Mouse (Mus musculus) liver, embryonic 12.5 days (tissue): ENCODE results near the gene Nmnat2. TPM values are rescaled to one million over a fixed set of nuclear protein-coding genes. Genes with fewer than 3 reads are reported as not detected.

Source experiments
- ATAC-seq: fragments of 200-750 bp; cut with Nextera tagmentation; 2 replicates; pipeline ENCODE4 v1.8.0; 2017; ENCODE audit warnings: moderate number of reproducible peaks, mild to moderate bottlenecking, moderate library complexity
- H3K27ac ChIP-seq: fragments of 300-500 bp; sonication (generic); 2 replicates; pipeline ENCODE4 v1.5.1; 2016; ENCODE audit warnings: mild to moderate bottlenecking
- H3K27me3 ChIP-seq: fragments of 300-500 bp; sonication (generic); replicated peaks from 2 replicates; pipeline ENCODE4 v1.6.1; 2016; ENCODE audit warnings: mild to moderate bottlenecking, moderate library complexity
- H3K36me3 ChIP-seq: fragments of 300-500 bp; sonication (generic); 2 replicates; pipeline ENCODE4 v1.6.1; 2016; ENCODE audit warnings: mild to moderate bottlenecking, moderate library complexity
- H3K4me1 ChIP-seq: fragments of 300-500 bp; sonication (generic); 2 replicates; pipeline ENCODE4 v1.6.1; 2016
- H3K4me2 ChIP-seq: fragments of 300-500 bp; sonication (generic); 2 replicates; pipeline ENCODE4 v1.6.1; 2016; ENCODE audit warnings: mild to moderate bottlenecking, moderate library complexity
- H3K4me3 ChIP-seq: fragments of 300-500 bp; sonication (generic); 2 replicates; pipeline ENCODE4 v1.5.1; 2016; ENCODE audit warnings: mild to moderate bottlenecking, moderate library complexity
- H3K9ac ChIP-seq: fragments of 300-500 bp; sonication (generic); 2 replicates; pipeline ENCODE4 v1.6.1; 2016; ENCODE audit warnings: mild to moderate bottlenecking, moderate library complexity
- H3K9me3 ChIP-seq: fragments of 300-500 bp; sonication (generic); replicated peaks from 2 replicates; pipeline ENCODE4 v1.6.1; 2016; ENCODE audit warnings: mild to moderate bottlenecking, moderate library complexity
- WGBS: fragments of 180-500 bp; shearing (Covaris S2); methylation state at CpG from one replicate; pipeline ENCODE4 v1.1.7; 2016; ENCODE audit not compliant: insufficient replicate concordance; 5-methylcytosine and 5-hydroxymethylcytosine counted together
- polyA plus RNA-seq: library from polyadenylated mRNA; unstranded; fragments of >200 nt; fragmentation: Nextera tagmentation; extraction: Ambion mirVana; gene quantifications from 2 replicates; pipeline ENCODE4 v1.2.1, GENCODE M21; 2016

Gene Nmnat2
- polyA plus RNA-seq, 1 experiment from 2014 or later, result not detected

- Histone ChIP-seq H3K4me2 (no peak overlapping the region), H3K4me3 (no peak overlapping the region), H3K36me3 (no peaks in the 10 kb centered on the region), H3K27me3 (no peaks in the 10 kb centered on the region), H3K27ac (no peak overlapping the region), H3K9me3 (no peaks in the 10 kb centered on the region), H3K9ac (no peak overlapping the region), H3K4me1 (peaks cover 8% of the 10 kb centered on the region)
- ATAC-seq, result no peak
- 57% methylated on average over 6 of the region's 6 CpGs for WGBS
Measured at GRCm38 (mm10) chr1:153031345-153031744, 76.6 kb downstream of the Nmnat2 start.

- no peak; the same call in 1 of the 2 replicates for ATAC-seq
- Histone ChIP-seq H3K36me3 (no peaks in the 10 kb centered on the region), H3K4me3 (no peak overlapping the region), H3K4me1 (peaks cover 8% of the 10 kb centered on the region), H3K27ac (no peak overlapping the region), H3K27me3 (no peaks in the 10 kb centered on the region), H3K4me2 (no peak overlapping the region), H3K9ac (no peak overlapping the region), H3K9me3 (no peaks in the 10 kb centered on the region)
- 68% methylated on average over 12 of the region's 12 CpGs for WGBS
Measured at GRCm38 (mm10) chr1:153031954-153032353, 77.2 kb downstream of the Nmnat2 start.

DNA sequence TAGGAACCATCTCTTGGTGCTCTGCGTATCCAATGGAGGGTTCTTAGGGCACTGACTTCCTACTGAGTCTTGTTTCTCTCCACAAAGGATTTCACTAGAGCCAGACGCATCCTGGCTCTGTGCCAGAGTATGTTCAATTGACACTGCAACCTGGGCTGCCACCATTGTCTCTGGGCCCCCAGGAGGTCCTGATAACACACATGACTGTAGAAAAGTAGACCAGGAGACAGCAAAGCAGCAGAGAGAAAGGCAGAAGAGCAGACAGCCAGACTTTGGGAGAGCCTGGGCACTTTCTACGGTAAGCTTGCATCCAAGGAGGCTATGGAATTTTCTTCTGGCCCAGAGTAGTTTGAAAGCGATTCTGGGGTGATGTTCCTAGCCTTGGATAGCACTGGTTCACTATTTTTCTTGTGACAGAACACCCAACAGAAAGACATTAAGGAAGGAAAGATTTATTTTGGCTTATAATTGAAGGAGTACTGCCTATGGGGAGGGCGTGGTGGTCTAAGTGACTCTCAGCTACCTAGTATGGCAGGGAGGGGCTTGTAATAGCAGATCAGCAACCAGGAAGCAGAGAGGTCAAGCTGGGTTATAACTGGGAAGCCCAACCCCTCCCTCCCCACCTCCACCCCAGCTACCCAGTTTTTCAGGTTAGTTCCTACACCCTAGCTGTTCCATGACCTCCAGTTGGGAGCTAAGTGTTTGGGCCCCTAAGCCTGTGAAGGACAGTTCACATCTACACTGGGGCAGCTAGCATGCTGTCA, 78.5 kb downstream of the Nmnat2 start:
- H3K36me3 ChIP-seq, result no peaks in the 10 kb centered on the region
- no peaks in the 10 kb centered on the region for H3K9me3 ChIP-seq
- 56% methylated on average over 5 of the region's 5 CpGs for WGBS
- no peak overlapping the region for H3K9ac ChIP-seq
- H3K4me3 ChIP-seq, result no peak overlapping the region
- H3K27me3 ChIP-seq, result no peaks in the 10 kb centered on the region
- no peak overlapping the region for H3K4me2 ChIP-seq
- no peak for ATAC-seq
- H3K4me1 ChIP-seq, result peaks cover 8% of the 10 kb centered on the region
- H3K27ac ChIP-seq, result no peak overlapping the region

DNA sequence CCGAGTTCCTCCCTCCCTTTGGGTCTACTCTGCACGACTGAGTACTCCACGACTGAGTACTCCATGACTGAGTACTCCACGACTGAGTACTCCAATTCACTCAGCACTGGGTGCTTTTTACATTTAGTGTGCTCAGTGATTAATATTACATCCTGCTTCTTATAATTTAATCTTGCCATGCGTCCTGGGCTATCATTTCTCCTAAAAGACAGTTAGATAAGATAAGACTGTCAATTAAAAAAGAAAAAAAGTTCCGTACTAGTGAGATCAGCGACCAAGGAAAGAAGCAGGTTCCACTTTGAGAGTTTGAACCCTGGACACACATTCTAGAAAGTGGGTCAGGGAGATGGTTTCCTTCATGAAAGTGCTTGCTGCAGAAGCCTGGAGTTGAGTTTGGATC, 79.3 kb downstream of the Nmnat2 start:
- H3K4me1 ChIP-seq, result peaks cover 8% of the 10 kb centered on the region
- no peak overlapping the region for H3K27ac ChIP-seq
- no peaks in the 10 kb centered on the region for H3K27me3 ChIP-seq
- no peak overlapping the region for H3K4me3 ChIP-seq
- 46% methylated on average over 7 of the region's 7 CpGs for WGBS
- no peak overlapping the region for H3K9ac ChIP-seq
- H3K36me3 ChIP-seq, result no peaks in the 10 kb centered on the region
- no peak for ATAC-seq
- no peak overlapping the region for H3K4me2 ChIP-seq
- no peaks in the 10 kb centered on the region for H3K9me3 ChIP-seq

DNA sequence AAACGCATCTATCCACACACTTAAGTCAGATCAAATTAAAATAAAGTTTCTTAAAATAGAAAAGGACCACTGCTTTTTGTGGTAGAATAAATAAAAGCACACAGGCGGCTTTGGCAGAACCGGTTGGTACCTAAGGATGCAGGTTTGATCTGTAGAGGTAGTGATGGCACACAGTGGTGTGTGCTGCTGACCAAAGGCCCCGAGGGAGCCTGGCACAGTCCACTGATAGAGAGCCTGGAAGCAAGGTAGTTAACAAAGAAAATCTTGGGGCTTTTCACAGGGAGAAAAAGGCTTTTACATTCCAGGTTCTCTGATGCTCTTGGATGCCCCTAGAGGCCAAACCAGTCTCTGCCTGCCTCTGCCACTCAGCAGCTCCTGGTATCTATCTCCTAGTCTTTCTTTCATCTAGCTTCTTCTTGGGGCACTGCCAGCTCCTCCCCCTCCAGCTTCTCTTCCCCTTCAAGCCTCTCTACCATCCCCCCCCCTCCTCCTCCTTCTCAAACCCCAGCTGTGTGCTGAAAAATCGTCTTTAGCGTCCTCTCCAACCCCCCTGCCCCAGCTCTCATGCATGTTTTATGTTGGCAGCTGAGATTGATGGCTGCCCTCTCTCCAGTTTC, 80.6 kb downstream of the Nmnat2 start:
- 32% methylated on average over 6 of the region's 6 CpGs for WGBS
- no peaks in the 10 kb centered on the region for H3K27me3 ChIP-seq
- H3K9ac ChIP-seq, result no peak overlapping the region
- ATAC-seq, result no peak
- H3K4me1 ChIP-seq, result peaks cover 8% of the 10 kb centered on the region
- H3K27ac ChIP-seq, result no peak overlapping the region
- H3K9me3 ChIP-seq, result no peaks in the 10 kb centered on the region
- no peak overlapping the region for H3K4me2 ChIP-seq
- no peak overlapping the region for H3K4me3 ChIP-seq
- H3K36me3 ChIP-seq, result no peaks in the 10 kb centered on the region

- no peak for ATAC-seq
- Histone ChIP-seq H3K27ac (no peak overlapping the region), H3K4me2 (no peak overlapping the region), H3K9me3 (no peaks in the 10 kb centered on the region), H3K36me3 (no peaks in the 10 kb centered on the region), H3K4me3 (no peak overlapping the region), H3K4me1 (peaks cover 8% of the 10 kb centered on the region), H3K27me3 (no peaks in the 10 kb centered on the region), H3K9ac (no peak overlapping the region)
- 71% methylated on average over 10 of the region's 10 CpGs for WGBS
Measured at GRCm38 (mm10) chr1:153037353-153038345, 82.9 kb downstream of the Nmnat2 start.

DNA sequence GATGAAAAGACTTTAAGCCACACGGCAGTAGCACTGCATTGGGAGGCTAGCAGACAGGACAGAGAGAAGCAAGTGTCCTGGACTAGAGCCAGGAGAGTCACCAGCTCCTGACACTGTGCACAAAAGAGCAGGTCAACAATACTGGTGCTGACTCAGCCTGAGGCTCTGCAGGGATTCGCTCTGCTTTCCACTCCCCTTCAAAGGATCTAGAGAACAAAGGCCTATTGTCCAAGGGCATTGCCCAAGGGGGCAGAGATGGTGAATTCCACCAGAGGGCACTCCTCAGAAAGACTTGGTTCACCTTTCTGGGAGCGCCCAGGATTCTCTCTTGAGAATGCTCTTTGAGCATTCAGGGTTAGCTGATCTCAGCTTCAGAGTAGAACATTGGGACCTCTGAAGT, 85.3 kb downstream of the Nmnat2 start:
- Histone ChIP-seq H3K9me3 (no peaks in the 10 kb centered on the region), H3K27me3 (peaks cover 20% of the 10 kb centered on the region), H3K4me2 (no peak overlapping the region), H3K36me3 (no peaks in the 10 kb centered on the region), H3K27ac (no peak overlapping the region), H3K4me3 (no peak overlapping the region), H3K4me1 (no peaks in the 10 kb centered on the region), H3K9ac (no peak overlapping the region)
- 47% methylated on average over 3 of the region's 3 CpGs for WGBS
- no peak for ATAC-seq

DNA sequence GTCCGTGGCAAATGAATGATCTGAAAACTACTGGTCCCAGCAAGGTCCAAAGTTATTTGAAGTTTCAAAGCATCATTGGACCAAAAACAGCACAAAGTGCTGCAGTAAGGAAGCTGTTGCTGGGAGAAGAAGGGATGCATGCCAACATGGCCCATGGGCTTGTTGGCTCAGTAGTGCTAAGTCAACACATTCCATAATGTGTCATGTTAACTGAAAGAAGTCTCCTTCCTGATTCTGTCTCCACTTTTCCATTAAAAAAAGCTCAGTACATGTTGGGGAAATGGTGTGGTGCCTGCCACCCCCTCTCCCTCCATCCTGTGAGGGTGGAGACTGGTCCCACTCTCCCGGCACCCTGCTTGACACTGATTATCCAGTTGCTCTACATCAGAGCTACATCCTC, 86.3 kb downstream of the Nmnat2 start:
- no peaks in the 10 kb centered on the region for H3K36me3 ChIP-seq
- ATAC-seq, result no peak
- H3K9me3 ChIP-seq, result no peaks in the 10 kb centered on the region
- no peak overlapping the region for H3K9ac ChIP-seq
- no peak overlapping the region for H3K4me3 ChIP-seq
- H3K27me3 ChIP-seq, result peaks cover 27% of the 10 kb centered on the region
- WGBS, result 66% methylated on average over 2 of the region's 2 CpGs
- no peaks in the 10 kb centered on the region for H3K4me1 ChIP-seq
- no peak overlapping the region for H3K27ac ChIP-seq
- H3K4me2 ChIP-seq, result no peak overlapping the region

DNA sequence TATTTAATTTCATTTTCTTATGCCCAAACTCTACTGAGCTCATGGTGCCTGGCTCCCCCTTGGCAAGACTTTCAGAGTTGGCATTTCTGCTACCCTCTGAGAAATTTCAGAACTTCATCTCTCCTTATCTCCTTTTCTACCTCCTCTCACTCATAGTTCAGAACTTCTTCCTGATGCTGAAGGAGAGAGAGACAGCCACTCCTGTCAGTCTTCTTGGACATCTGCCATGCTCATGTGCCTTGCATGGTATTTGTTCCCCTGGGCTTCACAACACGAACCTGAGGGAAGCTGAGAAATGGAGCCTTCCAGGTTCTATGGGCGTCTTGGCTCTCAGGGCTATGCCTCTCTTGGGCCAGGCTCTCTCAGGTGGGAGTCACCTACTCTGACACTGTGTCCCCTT, 87.5 kb downstream of the Nmnat2 start:
- Histone ChIP-seq H3K9ac (no peak overlapping the region), H3K9me3 (no peaks in the 10 kb centered on the region), H3K27me3 (peaks cover 36% of the 10 kb centered on the region), H3K36me3 (no peaks in the 10 kb centered on the region), H3K4me3 (no peak overlapping the region), H3K27ac (no peak overlapping the region), H3K4me1 (no peaks in the 10 kb centered on the region), H3K4me2 (no peak overlapping the region)
- no peak for ATAC-seq
- 53% methylated on average over 2 of the region's 2 CpGs for WGBS

- Histone ChIP-seq H3K27ac (no peak overlapping the region), H3K9ac (no peak overlapping the region)
- ATAC-seq, result no peak
Measured at GRCm38 (mm10) chr1:153043332-153043731, 88.5 kb downstream of the Nmnat2 start.

DNA sequence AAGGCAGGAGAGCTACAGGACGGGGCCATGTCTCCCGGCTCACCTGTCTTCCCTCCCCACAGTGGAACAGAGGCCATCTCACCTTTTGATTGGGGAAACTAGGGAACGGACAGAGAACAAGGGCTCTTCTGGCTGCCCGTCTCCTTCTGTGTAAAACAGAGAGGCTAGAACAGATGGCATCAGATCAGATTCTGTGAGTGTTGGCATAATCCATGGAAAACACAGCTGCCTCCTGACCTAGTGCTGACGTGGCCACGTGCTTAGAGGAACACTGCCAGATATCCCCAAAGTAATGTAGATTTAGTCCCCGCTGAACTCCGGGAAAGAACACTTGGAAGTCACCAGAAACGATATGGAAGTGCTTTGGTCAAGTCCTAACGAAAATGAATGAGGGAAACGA, 90.6 kb downstream of the Nmnat2 start:
- H3K4me3 ChIP-seq, result no peak overlapping the region
- 62% methylated on average over 11 of the region's 11 CpGs for WGBS
- H3K9me3 ChIP-seq, result no peaks in the 10 kb centered on the region
- H3K27me3 ChIP-seq, result peaks cover 36% of the 10 kb centered on the region
- peaks cover 2% of the 10 kb centered on the region; the same call in 1 of the 2 replicates for H3K4me1 ChIP-seq
- no peak overlapping the region for H3K27ac ChIP-seq
- ATAC-seq, result no peak
- H3K4me2 ChIP-seq, result no peak overlapping the region
- H3K9ac ChIP-seq, result no peak overlapping the region
- H3K36me3 ChIP-seq, result no peaks in the 10 kb centered on the region

More at GRCm38 (mm10) chr1:153043332-153043731, 88.5 kb downstream of the Nmnat2 start:
- WGBS, result 37% methylated on average over 6 of the region's 6 CpGs
- Histone ChIP-seq H3K36me3 (no peaks in the 10 kb centered on the region), H3K4me2 (no peak overlapping the region), H3K27me3 (peaks cover 36% of the 10 kb centered on the region), H3K9me3 (no peaks in the 10 kb centered on the region), H3K4me1 (no peaks in the 10 kb centered on the region), H3K4me3 (no peak overlapping the region)
